Mouse (Mus musculus) hindbrain, embryonic 15.5 days (tissue): ENCODE data around the gene Atp2a1. TPM values are rescaled to one million over a fixed set of nuclear protein-coding genes. Genes with fewer than 3 reads are reported as not detected.
A peak's percentile ranks its signal among the peaks of the same experiment; 100 is the strongest.

Source experiments
- ATAC-seq: fragments of 200-750 bp; cut with Nextera tagmentation; 2 replicates; pipeline ENCODE4 v1.8.0; 2017; ENCODE audit warnings: low read depth, moderate number of reproducible peaks, moderate TSS enrichment; ENCODE audit not compliant: low FRiP score
- H3K27ac ChIP-seq: fragments of 300-500 bp; sonication (generic); replicated peaks from 2 replicates; pipeline ENCODE4 v1.5.1; 2015; ENCODE audit warnings: mild to moderate bottlenecking, inconsistent platforms
- H3K27me3 ChIP-seq: fragments of 300-500 bp; sonication (generic); 2 replicates; pipeline ENCODE4 v1.6.1; 2015; ENCODE audit warnings: control low read depth, inconsistent platforms
- H3K36me3 ChIP-seq: fragments of 300-500 bp; sonication (generic); 2 replicates; pipeline ENCODE4 v1.6.1; 2015; ENCODE audit warnings: control low read depth, inconsistent platforms
- H3K4me1 ChIP-seq: fragments of 300-500 bp; sonication (generic); replicated peaks from 2 replicates; pipeline ENCODE4 v1.6.1; 2015; ENCODE audit warnings: control low read depth, inconsistent platforms
- H3K4me2 ChIP-seq: fragments of 300-500 bp; sonication (generic); 2 replicates; pipeline ENCODE4 v1.6.1; 2015; ENCODE audit warnings: moderate library complexity, mild to moderate bottlenecking, inconsistent platforms
- H3K4me3 ChIP-seq: fragments of 300-500 bp; sonication (generic); 2 replicates; pipeline ENCODE4 v1.5.1; 2015; ENCODE audit warnings: mild to moderate bottlenecking, inconsistent platforms
- H3K9ac ChIP-seq: fragments of 300-500 bp; sonication (generic); 2 replicates; pipeline ENCODE4 v1.6.1; 2015; ENCODE audit warnings: inconsistent platforms
- H3K9me3 ChIP-seq: fragments of 300-500 bp; sonication (generic); 2 replicates; pipeline ENCODE4 v1.6.1; 2016; ENCODE audit warnings: control low read depth, inconsistent platforms
- WGBS: fragments of 180-500 bp; shearing (Covaris S2); methylation state at CpG from one replicate; pipeline ENCODE4 v1.1.7; 2015; 5-methylcytosine and 5-hydroxymethylcytosine counted together
- polyA plus RNA-seq: library from polyadenylated mRNA; unstranded; fragments of >200 nt; fragmentation: Nextera tagmentation; extraction: Ambion mirVana; gene quantifications from 2 replicates; pipeline ENCODE4 v1.2.1, GENCODE M21; 2015

Atp2a1 gene
- 0.55 and 0.71 TPM in 2 replicates for polyA plus RNA-seq

GRCm38 (mm10) chr7:126463004-126463403 is at the start of gene Atp2a1:
TSS of gene Atp2a1 (minus strand) at chr7:126463108.
- ATAC-seq, result no peak
- H3K4me2 ChIP-seq, result no peak within 1 kb of the TSS
- no peak within 1 kb of the TSS for H3K9ac ChIP-seq
- H3K4me3 ChIP-seq, result no peak within 1 kb of the TSS
- 43% methylated on average over 5 of the region's 5 CpGs for WGBS
- H3K27ac ChIP-seq, result no peak within 1 kb of the TSS
- peaks cover 18% of the 10 kb centered on the region for H3K36me3 ChIP-seq
- no peaks in the 10 kb centered on the region for H3K9me3 ChIP-seq
- no peaks in the 10 kb centered on the region for H3K4me1 ChIP-seq
- H3K27me3 ChIP-seq, result no peaks in the 10 kb centered on the region

GRCm38 (mm10) chr7:126511287-126511686 is 48.4 kb upstream of the Atp2a1 start:
- Histone ChIP-seq H3K36me3 (no peaks in the 10 kb centered on the region), H3K27me3 (no peaks in the 10 kb centered on the region), H3K4me1 (no peaks in the 10 kb centered on the region), H3K9me3 (no peaks in the 10 kb centered on the region), H3K4me2 (no peak overlapping the region), H3K4me3 (no peak overlapping the region), H3K27ac (no peak overlapping the region), H3K9ac (no peak overlapping the region)
- 85% methylated on average over 3 of the region's 3 CpGs for WGBS
- no peak for ATAC-seq

- H3K9me3 ChIP-seq, result no peaks in the 10 kb centered on the region
- no peak overlapping the region for H3K4me3 ChIP-seq
- ATAC-seq, result no peak
- H3K36me3 ChIP-seq, result no peaks in the 10 kb centered on the region
- H3K4me2 ChIP-seq, result no peak overlapping the region
- H3K9ac ChIP-seq, result no peak overlapping the region
- WGBS, result 85% methylated on average over 8 of the region's 8 CpGs
- no peaks in the 10 kb centered on the region for H3K27me3 ChIP-seq
- peaks cover 6% of the 10 kb centered on the region for H3K4me1 ChIP-seq
- H3K27ac ChIP-seq, result no peak overlapping the region
These were observed 44.3 kb upstream of the Atp2a1 start for GRCm38 (mm10) chr7:126507126-126507778.

- Histone ChIP-seq H3K36me3 (peaks cover 13% of the 10 kb centered on the region), H3K4me1 (peaks cover 18% of the 10 kb centered on the region), H3K27me3 (no peaks in the 10 kb centered on the region), H3K9me3 (no peaks in the 10 kb centered on the region), H3K4me3 (no peak overlapping the region), H3K9ac (no peak overlapping the region), H3K4me2 (no peak overlapping the region), H3K27ac (no peak overlapping the region)
- no peak for ATAC-seq
- WGBS, result 86% methylated on average over 2 of the region's 2 CpGs
These were observed 42.0 kb upstream of the Atp2a1 start for GRCm38 (mm10) chr7:126504913-126505312.

GRCm38 (mm10) chr7:126503273-126503878 is 40.5 kb upstream of the Atp2a1 start, which contains the start of gene Atxn2l:
TSS of gene Atxn2l (minus strand) at chr7:126503437.
- peak; percentile 90 for ATAC-seq
- no peaks in the 10 kb centered on the region for H3K27me3 ChIP-seq
- no peaks in the 10 kb centered on the region for H3K9me3 ChIP-seq
- H3K4me3 ChIP-seq, result peak within 1 kb of the TSS; percentile 100
- H3K27ac ChIP-seq, result peak within 1 kb of the TSS; percentile 100
- under 1% methylated on average over 69 of the region's 72 CpGs for WGBS
- peaks cover 28% of the 10 kb centered on the region for H3K36me3 ChIP-seq
- peaks cover 18% of the 10 kb centered on the region for H3K4me1 ChIP-seq
- peak within 1 kb of the TSS; percentile 100 for H3K9ac ChIP-seq
- peak within 1 kb of the TSS; percentile 64 for H3K4me2 ChIP-seq

- peaks cover 18% of the 10 kb centered on the region for H3K4me1 ChIP-seq
- H3K9me3 ChIP-seq, result no peaks in the 10 kb centered on the region
- H3K27me3 ChIP-seq, result no peaks in the 10 kb centered on the region
- peak overlapping the region; percentile 100 for H3K27ac ChIP-seq
- peak overlapping the region; percentile 64 for H3K4me2 ChIP-seq
- H3K4me3 ChIP-seq, result peak overlapping the region; percentile 100
- peaks cover 34% of the 10 kb centered on the region for H3K36me3 ChIP-seq
- WGBS, result under 1% methylated on average over 40 of the region's 40 CpGs
- no peak for ATAC-seq
- H3K9ac ChIP-seq, result peak overlapping the region; percentile 100
These were observed 39.8 kb upstream of the Atp2a1 start for GRCm38 (mm10) chr7:126502751-126503150.

- H3K36me3 ChIP-seq, result peaks cover 40% of the 10 kb centered on the region
- peak overlapping the region; percentile 100 for H3K9ac ChIP-seq
- H3K9me3 ChIP-seq, result no peaks in the 10 kb centered on the region
- H3K4me3 ChIP-seq, result peak overlapping the region; percentile 100
- H3K4me2 ChIP-seq, result peak overlapping the region; percentile 64
- H3K27ac ChIP-seq, result peak overlapping the region; percentile 100
- ATAC-seq, result peak; percentile 92
- H3K27me3 ChIP-seq, result no peaks in the 10 kb centered on the region
- under 1% methylated on average over 53 of the region's 57 CpGs for WGBS
- peaks cover 18% of the 10 kb centered on the region for H3K4me1 ChIP-seq
These were observed 39.3 kb upstream of the Atp2a1 start for GRCm38 (mm10) chr7:126502023-126502741.

- WGBS, result 6% methylated on average over 9 of the region's 9 CpGs
- peak overlapping the region; percentile 100 for H3K27ac ChIP-seq
- no peak for ATAC-seq
These were observed 38.7 kb upstream of the Atp2a1 start for GRCm38 (mm10) chr7:126501684-126502022.

GRCm38 (mm10) chr7:126499416-126499815 is 36.5 kb upstream of the Atp2a1 start:
- no peak overlapping the region for H3K4me2 ChIP-seq
- H3K27me3 ChIP-seq, result no peaks in the 10 kb centered on the region
- H3K4me1 ChIP-seq, result peaks cover 18% of the 10 kb centered on the region
- no peak overlapping the region for H3K27ac ChIP-seq
- WGBS, result 98% methylated on average over 7 of the region's 7 CpGs
- no peaks in the 10 kb centered on the region for H3K9me3 ChIP-seq
- H3K4me3 ChIP-seq, result no peak overlapping the region
- no peak for ATAC-seq
- peaks cover 68% of the 10 kb centered on the region for H3K36me3 ChIP-seq
- H3K9ac ChIP-seq, result no peak overlapping the region

More at GRCm38 (mm10) chr7:126501684-126502022, 38.7 kb upstream of the Atp2a1 start:
- peak overlapping the region; percentile 64 for H3K4me2 ChIP-seq
- peak overlapping the region; percentile 100 for H3K9ac ChIP-seq
- H3K9me3 ChIP-seq, result no peaks in the 10 kb centered on the region
- H3K27me3 ChIP-seq, result no peaks in the 10 kb centered on the region
- peaks cover 18% of the 10 kb centered on the region for H3K4me1 ChIP-seq
- H3K36me3 ChIP-seq, result peaks cover 45% of the 10 kb centered on the region
- H3K4me3 ChIP-seq, result peak overlapping the region; percentile 100

GRCm38 (mm10) chr7:126497966-126498365 is 35.1 kb upstream of the Atp2a1 start:
- H3K4me1 ChIP-seq, result peaks cover 12% of the 10 kb centered on the region
- H3K9ac ChIP-seq, result no peak overlapping the region
- H3K4me2 ChIP-seq, result no peak overlapping the region
- H3K27me3 ChIP-seq, result no peaks in the 10 kb centered on the region
- no peak overlapping the region for H3K4me3 ChIP-seq
- WGBS, result 88% methylated on average over 12 of the region's 12 CpGs
- ATAC-seq, result no peak
- H3K9me3 ChIP-seq, result no peaks in the 10 kb centered on the region
- no peak overlapping the region for H3K27ac ChIP-seq
- peaks cover 82% of the 10 kb centered on the region for H3K36me3 ChIP-seq

GRCm38 (mm10) chr7:126496475-126496874 is 33.6 kb upstream of the Atp2a1 start:
- no peak overlapping the region for H3K4me3 ChIP-seq
- no peak for ATAC-seq
- H3K4me2 ChIP-seq, result no peak overlapping the region
- no peak overlapping the region for H3K9ac ChIP-seq
- H3K27ac ChIP-seq, result no peak overlapping the region
- no peaks in the 10 kb centered on the region for H3K27me3 ChIP-seq
- H3K4me1 ChIP-seq, result peaks cover 11% of the 10 kb centered on the region
- no peaks in the 10 kb centered on the region for H3K9me3 ChIP-seq
- peaks cover 94% of the 10 kb centered on the region for H3K36me3 ChIP-seq
- WGBS, result 84% methylated on average over 5 of the region's 5 CpGs

GRCm38 (mm10) chr7:126494120-126494519 is 31.2 kb upstream of the Atp2a1 start:
- Histone ChIP-seq H3K27me3 (no peaks in the 10 kb centered on the region), H3K4me3 (no peak overlapping the region), H3K9ac (no peak overlapping the region), H3K27ac (no peak overlapping the region), H3K9me3 (no peaks in the 10 kb centered on the region), H3K4me2 (no peak overlapping the region), H3K36me3 (peaks cover 89% of the 10 kb centered on the region), H3K4me1 (no peaks in the 10 kb centered on the region)
- 93% methylated on average over 6 of the region's 6 CpGs for WGBS
- no peak for ATAC-seq
